Mouse (Mus musculus) liver, embryonic 12.5 days (tissue): ENCODE results near the gene Mul1. TPM values are rescaled to one million over a fixed set of nuclear protein-coding genes. Genes with fewer than 3 reads are reported as not detected.

ENCODE experiments used
- ATAC-seq: fragments of 200-750 bp; cut with Nextera tagmentation; 2 replicates; pipeline ENCODE4 v1.8.0; 2017; ENCODE audit warnings: moderate number of reproducible peaks, mild to moderate bottlenecking, moderate library complexity
- H3K27ac ChIP-seq: fragments of 300-500 bp; sonication (generic); 2 replicates; pipeline ENCODE4 v1.5.1; 2016; ENCODE audit warnings: mild to moderate bottlenecking
- H3K27me3 ChIP-seq: fragments of 300-500 bp; sonication (generic); replicated peaks from 2 replicates; pipeline ENCODE4 v1.6.1; 2016; ENCODE audit warnings: mild to moderate bottlenecking, moderate library complexity
- H3K36me3 ChIP-seq: fragments of 300-500 bp; sonication (generic); 2 replicates; pipeline ENCODE4 v1.6.1; 2016; ENCODE audit warnings: mild to moderate bottlenecking, moderate library complexity
- H3K4me1 ChIP-seq: fragments of 300-500 bp; sonication (generic); 2 replicates; pipeline ENCODE4 v1.6.1; 2016
- H3K4me2 ChIP-seq: fragments of 300-500 bp; sonication (generic); 2 replicates; pipeline ENCODE4 v1.6.1; 2016; ENCODE audit warnings: mild to moderate bottlenecking, moderate library complexity
- H3K4me3 ChIP-seq: fragments of 300-500 bp; sonication (generic); 2 replicates; pipeline ENCODE4 v1.5.1; 2016; ENCODE audit warnings: mild to moderate bottlenecking, moderate library complexity
- H3K9ac ChIP-seq: fragments of 300-500 bp; sonication (generic); 2 replicates; pipeline ENCODE4 v1.6.1; 2016; ENCODE audit warnings: mild to moderate bottlenecking, moderate library complexity
- H3K9me3 ChIP-seq: fragments of 300-500 bp; sonication (generic); replicated peaks from 2 replicates; pipeline ENCODE4 v1.6.1; 2016; ENCODE audit warnings: mild to moderate bottlenecking, moderate library complexity
- WGBS: fragments of 180-500 bp; shearing (Covaris S2); methylation state at CpG from one replicate; pipeline ENCODE4 v1.1.7; 2016; ENCODE audit not compliant: insufficient replicate concordance; 5-methylcytosine and 5-hydroxymethylcytosine counted together
- polyA plus RNA-seq: library from polyadenylated mRNA; unstranded; fragments of >200 nt; fragmentation: Nextera tagmentation; extraction: Ambion mirVana; gene quantifications from 2 replicates; pipeline ENCODE4 v1.2.1, GENCODE M21; 2016

Gene Mul1
- polyA plus RNA-seq, 1 experiment from 2014 or later = 10.2 TPM

- no peak overlapping the region for H3K9ac ChIP-seq
- H3K27me3 ChIP-seq = peaks cover 74% of the 10 kb centered on the region
- peak; percentile 46; the same call in 1 of the 2 replicates for ATAC-seq
Observed at GRCm38 (mm10) chr4:138447387-138447786, 12.9 kb downstream of the Mul1 start.

GRCm38 (mm10) chr4:138447827-138448602 lies 13.5 kb downstream of the Mul1 start:
- no peak for ATAC-seq
- no peak overlapping the region for H3K4me2 ChIP-seq
- H3K4me1 ChIP-seq = 0 out of 2 replicates have a peak, but pooled peaks cover under 1% of the 10 kb centered on the region
- 39% methylated on average over 15 of the region's 15 CpGs for WGBS
- no peak overlapping the region for H3K27ac ChIP-seq
- H3K4me3 ChIP-seq = no peak overlapping the region
- no peaks in the 10 kb centered on the region for H3K36me3 ChIP-seq
- H3K9me3 ChIP-seq = no peaks in the 10 kb centered on the region
- H3K27me3 ChIP-seq = peaks cover 80% of the 10 kb centered on the region
- no peak overlapping the region for H3K9ac ChIP-seq

More at GRCm38 (mm10) chr4:138447387-138447786, 12.9 kb downstream of the Mul1 start:
- 2% methylated on average over 8 of the region's 8 CpGs for WGBS
- H3K4me2 ChIP-seq = no peak overlapping the region
- no peaks in the 10 kb centered on the region for H3K4me1 ChIP-seq
- no peaks in the 10 kb centered on the region for H3K36me3 ChIP-seq
- H3K4me3 ChIP-seq = no peak overlapping the region
- H3K9me3 ChIP-seq = no peaks in the 10 kb centered on the region
- H3K27ac ChIP-seq = no peak overlapping the region

- Histone ChIP-seq H3K9me3 (no peaks in the 10 kb centered on the region), H3K27ac (no peak overlapping the region), H3K36me3 (no peaks in the 10 kb centered on the region), H3K4me1 (peaks cover 10% of the 10 kb centered on the region), H3K4me3 (no peak overlapping the region), H3K4me2 (no peak overlapping the region), H3K27me3 (peaks cover 86% of the 10 kb centered on the region), H3K9ac (no peak overlapping the region)
- ATAC-seq = no peak
- 42% methylated on average over 7 of the region's 7 CpGs for WGBS
Observed at GRCm38 (mm10) chr4:138448872-138449615, 14.6 kb downstream of the Mul1 start.

DNA sequence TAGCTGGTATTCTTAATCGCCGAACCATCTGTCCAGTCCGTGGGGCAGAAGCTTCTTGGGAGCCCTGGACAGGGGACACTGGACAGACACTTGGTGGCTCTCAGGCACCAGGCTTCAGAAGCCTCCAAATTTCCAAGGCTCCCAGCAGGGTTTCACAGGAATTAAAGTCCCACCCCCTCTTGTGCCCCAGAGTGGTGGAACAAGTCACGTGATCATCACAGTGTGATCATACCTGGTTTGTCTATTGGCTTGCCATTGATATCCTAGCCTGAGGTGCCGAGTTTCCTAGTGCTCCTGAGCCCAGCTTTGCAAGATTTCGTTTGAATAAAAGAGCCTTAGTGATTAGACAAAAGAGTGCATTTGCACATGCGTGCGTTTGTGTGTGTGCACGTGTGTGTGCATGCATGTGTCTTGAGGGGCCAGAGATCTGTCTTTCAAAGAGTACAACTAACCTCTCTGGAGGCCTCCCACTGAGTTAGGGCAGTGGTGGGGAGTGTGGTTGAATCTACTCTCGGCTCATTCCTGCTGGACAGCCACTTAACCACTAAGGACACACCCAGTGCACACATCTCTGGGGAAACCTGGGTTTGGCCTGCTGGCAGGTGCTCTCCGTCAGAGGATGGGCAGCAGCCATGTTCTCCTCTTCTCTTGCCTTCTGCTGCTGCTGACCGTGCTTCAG lies 15.3 kb downstream of the Mul1 start:
- no peak for ATAC-seq
- Histone ChIP-seq H3K36me3 (no peaks in the 10 kb centered on the region), H3K27me3 (peaks cover 93% of the 10 kb centered on the region), H3K4me3 (no peak overlapping the region), H3K4me2 (no peak overlapping the region), H3K9ac (no peak overlapping the region), H3K4me1 (peaks cover 15% of the 10 kb centered on the region), H3K9me3 (no peaks in the 10 kb centered on the region), H3K27ac (no peak overlapping the region)
- 48% methylated on average over 12 of the region's 12 CpGs for WGBS

GRCm38 (mm10) chr4:138452306-138453096 lies 18.0 kb downstream of the Mul1 start:
- Histone ChIP-seq H3K4me2 (no peak overlapping the region), H3K4me3 (no peak overlapping the region), H3K36me3 (no peaks in the 10 kb centered on the region), H3K27me3 (peaks cover 99% of the 10 kb centered on the region), H3K9me3 (no peaks in the 10 kb centered on the region), H3K4me1 (peaks cover 15% of the 10 kb centered on the region), H3K9ac (no peak overlapping the region), H3K27ac (no peak overlapping the region)
- WGBS = 23% methylated on average over 15 of the region's 15 CpGs
- no peak for ATAC-seq

- no peaks in the 10 kb centered on the region for H3K36me3 ChIP-seq
- peaks cover 15% of the 10 kb centered on the region for H3K4me1 ChIP-seq
- peak overlapping the region; percentile 62; the same call in 1 of the 2 replicates for H3K4me3 ChIP-seq
- ATAC-seq = 0 out of 2 replicates have a peak, but pooled peaks have one; percentile 24
- H3K4me2 ChIP-seq = peak overlapping the region; percentile 71
- H3K9me3 ChIP-seq = no peaks in the 10 kb centered on the region
- WGBS = 9% methylated on average over 19 of the region's 19 CpGs
- peaks cover 99% of the 10 kb centered on the region for H3K27me3 ChIP-seq
- H3K9ac ChIP-seq = peak overlapping the region; percentile 39; the same call in 1 of the 2 replicates
- peak overlapping the region; percentile 51; the same call in 1 of the 2 replicates for H3K27ac ChIP-seq
Observed at GRCm38 (mm10) chr4:138453097-138453752, 18.8 kb downstream of the Mul1 start.

DNA sequence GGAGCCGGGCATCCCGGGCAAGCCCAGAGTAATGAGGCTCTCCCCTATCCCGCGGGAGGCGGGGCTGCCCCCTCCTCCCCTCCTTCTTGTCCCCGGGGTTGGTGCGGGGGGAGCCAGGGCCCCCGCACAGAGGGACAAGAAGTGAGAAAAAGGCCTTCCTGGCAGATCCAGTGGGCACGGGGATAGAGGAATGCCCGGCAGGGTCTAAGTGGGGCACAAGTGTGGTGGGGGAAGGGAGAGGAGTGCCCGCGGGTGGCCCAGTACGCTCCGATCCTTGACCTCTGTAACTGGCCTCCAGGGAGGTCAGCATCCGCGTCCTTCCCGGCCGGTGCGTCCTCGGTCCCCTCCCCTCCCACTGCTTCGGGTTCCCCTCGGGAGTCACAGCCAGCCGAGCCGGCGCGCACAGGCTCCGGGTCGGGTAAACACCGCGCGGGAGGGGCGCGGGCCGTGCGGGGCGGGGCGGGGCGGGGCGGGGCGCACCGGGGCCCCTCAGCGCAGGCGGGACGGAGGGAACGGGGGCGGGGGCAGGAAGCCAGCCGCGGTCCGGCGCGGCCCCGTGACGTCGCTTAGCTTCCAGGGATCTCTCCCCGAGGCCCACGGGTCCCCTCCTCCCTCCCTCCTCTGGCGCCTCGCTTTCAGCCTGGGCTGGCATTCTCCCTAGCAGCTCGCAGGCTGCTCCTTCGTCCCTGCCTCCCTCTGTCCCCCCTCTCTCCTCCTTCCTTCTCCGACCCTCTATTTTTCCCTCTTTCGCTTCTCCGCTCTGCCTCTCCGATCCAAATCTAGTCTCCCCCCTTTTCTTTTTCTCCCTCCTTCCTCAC lies 19.5 kb downstream of the Mul1 start, which contains the start of gene Camk2n1:
Gene Camk2n1, plus strand, starts transcription at position 562 of the 818 bp plus-strand sequence.
- peaks cover 15% of the 10 kb centered on the region for H3K4me1 ChIP-seq
- ATAC-seq = peak; percentile 68
- H3K4me2 ChIP-seq = peak within 1 kb of the TSS; percentile 71
- WGBS = 3% methylated on average over 54 of the region's 64 CpGs
- H3K27me3 ChIP-seq = peaks cover 99% of the 10 kb centered on the region
- peak within 1 kb of the TSS; percentile 67 for H3K9ac ChIP-seq
- no peaks in the 10 kb centered on the region for H3K36me3 ChIP-seq
- peak within 1 kb of the TSS; percentile 75 for H3K27ac ChIP-seq
- peak within 1 kb of the TSS; percentile 62 for H3K4me3 ChIP-seq
- no peaks in the 10 kb centered on the region for H3K9me3 ChIP-seq

- no peak for ATAC-seq
- 1% methylated on average over 75 of the region's 78 CpGs for WGBS
- H3K27ac ChIP-seq = peak overlapping the region; percentile 75
- H3K4me1 ChIP-seq = peaks cover 15% of the 10 kb centered on the region
- peak overlapping the region; percentile 62 for H3K4me3 ChIP-seq
- no peaks in the 10 kb centered on the region for H3K9me3 ChIP-seq
- peak overlapping the region; percentile 71 for H3K4me2 ChIP-seq
- peak overlapping the region; percentile 67 for H3K9ac ChIP-seq
- no peaks in the 10 kb centered on the region for H3K36me3 ChIP-seq
- H3K27me3 ChIP-seq = peaks cover 99% of the 10 kb centered on the region
Observed at GRCm38 (mm10) chr4:138454571-138455140, 20.2 kb downstream of the Mul1 start.

DNA sequence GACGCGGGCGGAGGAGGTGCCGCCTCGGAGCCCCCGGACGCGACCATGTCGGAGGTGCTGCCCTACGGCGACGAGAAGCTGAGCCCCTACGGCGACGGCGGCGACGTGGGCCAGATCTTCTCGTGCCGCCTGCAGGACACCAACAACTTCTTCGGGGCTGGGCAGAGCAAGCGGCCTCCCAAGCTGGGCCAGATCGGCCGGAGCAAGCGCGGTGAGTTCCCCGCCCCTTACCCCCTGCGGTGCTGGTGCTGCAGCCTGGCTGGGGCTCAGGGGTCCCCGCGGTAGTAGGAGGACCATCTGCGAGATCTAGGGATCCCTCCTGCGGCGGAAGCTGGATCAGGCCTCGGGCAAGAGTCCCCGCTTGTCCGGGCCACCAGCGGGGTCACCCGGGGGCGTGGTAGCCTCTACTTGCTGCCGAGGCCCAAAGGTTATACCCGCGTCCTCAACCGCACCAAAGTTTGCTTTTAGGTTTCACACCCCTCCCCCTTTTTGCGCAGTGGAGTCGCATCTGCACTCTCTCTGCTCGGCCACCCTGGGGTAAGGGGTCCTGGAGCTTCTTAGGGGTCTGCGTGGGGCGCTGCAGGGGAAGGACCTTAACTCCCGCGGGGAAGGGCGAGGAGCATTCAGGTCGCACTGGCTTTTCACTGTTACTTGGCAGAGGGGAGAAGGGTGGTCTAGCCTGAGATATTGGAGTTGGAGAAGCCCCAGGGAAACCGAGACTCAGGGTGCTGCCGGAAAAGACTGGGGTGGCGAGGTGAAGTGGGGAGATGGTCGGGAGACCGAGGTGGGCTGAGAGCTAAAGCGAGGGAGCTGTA lies 20.9 kb downstream of the Mul1 start:
- peaks cover 99% of the 10 kb centered on the region for H3K27me3 ChIP-seq
- no peaks in the 10 kb centered on the region for H3K36me3 ChIP-seq
- H3K27ac ChIP-seq = peak overlapping the region; percentile 75
- no peaks in the 10 kb centered on the region for H3K9me3 ChIP-seq
- H3K4me2 ChIP-seq = peak overlapping the region; percentile 71
- ATAC-seq = no peak
- H3K4me3 ChIP-seq = peak overlapping the region; percentile 62
- H3K4me1 ChIP-seq = peaks cover 15% of the 10 kb centered on the region
- WGBS = 5% methylated on average over 57 of the region's 58 CpGs
- H3K9ac ChIP-seq = peak overlapping the region; percentile 67
